Mouse (Mus musculus) ES-Bruce4 (cell line): Measurements from ENCODE around the gene Mab21l3. TPM values are rescaled to one million over a fixed set of nuclear protein-coding genes. Genes with fewer than 3 reads are reported as not detected.
"Not testable (repeated sequence)": the region's sequence is repeated elsewhere in the genome, so short reads cannot be mapped to it uniquely, and the experiment has no call there.

Source experiments
- H3K27ac ChIP-seq: 2 replicates; pipeline ENCODE4 v1.5.1; 2012; ENCODE audit warnings: low read length, inconsistent platforms; ENCODE audit not compliant: insufficient read depth
- H3K27me3 ChIP-seq: 2 replicates; pipeline ENCODE4 v1.6.1; 2012; ENCODE audit warnings: mild to moderate bottlenecking, low read length, inconsistent platforms; ENCODE audit not compliant: control insufficient read depth, poor library complexity, insufficient read depth, severe bottlenecking
- H3K36me3 ChIP-seq: 2 replicates; pipeline ENCODE4 v1.6.1; 2012; ENCODE audit warnings: inconsistent platforms, mild to moderate bottlenecking, low read length, moderate library complexity; ENCODE audit not compliant: control insufficient read depth, poor library complexity, insufficient read depth, severe bottlenecking
- H3K4me1 ChIP-seq: one replicate; pipeline ENCODE4 v1.8.1; 2011; ENCODE audit warnings: low read length; ENCODE audit not compliant: control insufficient read depth, insufficient read depth
- H3K4me3 ChIP-seq: 2 replicates; pipeline ENCODE4 v1.5.1; 2011; ENCODE audit warnings: low read depth, mild to moderate bottlenecking, low read length
- H3K9ac ChIP-seq: 2 replicates; pipeline ENCODE4 v1.6.1; 2012; ENCODE audit warnings: low read depth, mild to moderate bottlenecking, inconsistent platforms; ENCODE audit not compliant: poor library complexity, severe bottlenecking
- H3K9me3 ChIP-seq: replicated peaks from 2 replicates; pipeline ENCODE4 v1.6.1; 2012; ENCODE audit warnings: mild to moderate bottlenecking, low read length, inconsistent platforms; ENCODE audit not compliant: control insufficient read depth, poor library complexity, insufficient read depth, severe bottlenecking
- CTCF ChIP-seq: IDR thresholded peaks from one replicate; pipeline ENCODE4 v1.8.1; 2011; ENCODE audit warnings: low read depth, low read length
- EP300 ChIP-seq: IDR thresholded peaks from 2 replicates; pipeline ENCODE4 v1.6.1; 2011; ENCODE audit warnings: low read depth, low read length; ENCODE audit not compliant: insufficient read depth
- POLR2A ChIP-seq: IDR thresholded peaks from one replicate; pipeline ENCODE4 v1.8.1; 2011; ENCODE audit warnings: low read length; ENCODE audit not compliant: insufficient read depth
- polyA plus RNA-seq: library from polyadenylated mRNA; stranded (reverse); fragments of >200 nt; gene quantifications from 2 replicates; pipeline ENCODE4 v1.2.4, GENCODE M21; 2011; ENCODE audit warnings: low read depth; ENCODE audit not compliant: missing spikeins, insufficient read depth, insufficient read length

The Mab21l3 gene
- polyA plus RNA-seq, 1 experiment, result 3.8 TPM

DNA sequence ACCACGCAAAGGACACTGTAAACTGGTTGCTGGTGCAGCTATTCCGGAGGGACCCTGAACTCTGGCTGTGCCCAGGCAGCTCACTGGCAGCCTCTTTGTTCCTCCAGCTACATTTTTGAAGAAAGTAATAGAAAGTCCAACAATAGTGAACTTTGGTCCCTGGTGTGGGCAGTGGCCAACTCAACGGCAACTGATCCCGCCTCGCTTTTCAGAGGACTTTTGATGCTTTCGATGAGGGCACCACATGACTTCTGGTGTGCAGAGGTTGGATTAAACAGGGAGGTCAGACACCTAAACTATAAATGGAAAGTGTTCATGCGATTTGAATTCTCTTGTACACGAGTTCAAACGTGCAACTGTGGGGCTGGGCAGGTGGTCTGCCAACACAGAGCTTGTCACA is 24.4 kb downstream of the Mab21l3 start:
- TF ChIP-seq CTCF (no peak), POLR2A (no peak), EP300 (no peak)
- Histone ChIP-seq H3K27ac (no peak overlapping the region), H3K4me3 (no peak overlapping the region), H3K27me3 (no peaks in the 10 kb centered on the region), H3K9me3 (no peaks in the 10 kb centered on the region), H3K9ac (no peak overlapping the region), H3K36me3 (no peaks in the 10 kb centered on the region), H3K4me1 (no peaks in the 10 kb centered on the region)

DNA sequence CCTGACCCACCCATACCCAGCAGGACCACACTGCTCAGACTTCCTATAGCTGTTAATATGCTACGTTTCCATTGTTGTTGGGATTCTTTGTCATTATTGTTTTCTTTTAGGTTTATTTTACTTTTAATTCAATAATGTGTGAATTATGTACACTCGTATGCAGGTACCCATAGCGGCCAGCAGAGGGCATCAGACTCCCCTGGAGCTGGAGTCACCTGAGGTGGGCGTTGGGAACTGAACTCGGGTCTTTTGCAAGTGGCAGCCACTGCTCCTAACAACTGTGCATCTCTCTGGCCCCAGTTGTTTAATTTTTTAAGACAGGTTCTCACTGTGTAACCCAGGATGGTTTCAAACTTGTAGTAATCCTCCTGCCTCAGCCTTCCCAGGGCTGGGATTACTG is 26.7 kb downstream of the Mab21l3 start:
- Histone ChIP-seq H3K27me3 (no peaks in the 10 kb centered on the region), H3K4me1 (no peaks in the 10 kb centered on the region), H3K27ac (no peak overlapping the region)

GRCm38 (mm10) chr3:101820708-101821107 is 28.1 kb downstream of the Mab21l3 start:
- not testable (repeated sequence) for H3K27ac ChIP-seq, H3K27me3 ChIP-seq, H3K36me3 ChIP-seq, H3K4me1 ChIP-seq, H3K4me3 ChIP-seq, H3K9ac ChIP-seq, H3K9me3 ChIP-seq

More for the DNA sequence above, 26.7 kb downstream of the Mab21l3 start:
- H3K36me3 ChIP-seq, result no peaks in the 10 kb centered on the region
- TF ChIP-seq POLR2A, result no peak
- TF ChIP-seq CTCF, result peak; percentile 70
- TF ChIP-seq EP300, result no peak
- H3K4me3 ChIP-seq, result no peak overlapping the region
- no peaks in the 10 kb centered on the region for H3K9me3 ChIP-seq
- no peak overlapping the region for H3K9ac ChIP-seq

GRCm38 (mm10) chr3:101816006-101816405 is 32.8 kb downstream of the Mab21l3 start:
- Histone ChIP-seq H3K27ac (no peak overlapping the region), H3K27me3 (no peaks in the 10 kb centered on the region), H3K4me1 (no peaks in the 10 kb centered on the region), H3K36me3 (no peaks in the 10 kb centered on the region), H3K9ac (no peak overlapping the region), H3K9me3 (no peaks in the 10 kb centered on the region), H3K4me3 (no peak overlapping the region)
- TF ChIP-seq CTCF, result no peak
- TF ChIP-seq POLR2A, result no peak
- no peak for TF ChIP-seq EP300

DNA sequence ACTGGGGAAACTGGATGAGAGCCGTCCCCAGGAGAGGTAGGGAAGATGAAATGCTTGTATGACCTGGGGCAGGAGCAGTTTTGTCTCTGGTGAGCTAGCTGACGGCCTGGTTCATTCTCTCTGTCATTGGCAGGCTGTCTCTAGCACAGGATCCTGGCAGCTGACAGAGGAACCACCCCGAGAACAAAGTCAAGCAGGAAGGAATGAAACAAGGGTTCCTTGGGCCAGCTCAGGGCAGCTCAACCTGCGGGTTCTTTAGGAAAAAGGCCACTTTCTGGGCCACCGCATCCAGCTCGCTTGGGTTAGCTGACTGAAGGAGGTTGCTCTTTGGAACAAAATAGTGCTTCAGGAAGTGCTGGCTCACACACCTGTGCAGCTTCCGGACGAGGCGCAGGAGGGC is 34.0 kb downstream of the Mab21l3 start:
- TF ChIP-seq POLR2A (no peak), CTCF (no peak)
- no peak overlapping the region for H3K27ac ChIP-seq
- H3K36me3 ChIP-seq, result no peaks in the 10 kb centered on the region
- no peak overlapping the region for H3K4me3 ChIP-seq
- H3K9ac ChIP-seq, result no peak overlapping the region
- no peaks in the 10 kb centered on the region for H3K9me3 ChIP-seq
- H3K4me1 ChIP-seq, result no peaks in the 10 kb centered on the region
- no peaks in the 10 kb centered on the region for H3K27me3 ChIP-seq

GRCm38 (mm10) chr3:101812341-101812962 is 36.3 kb downstream of the Mab21l3 start:
- Histone ChIP-seq H3K36me3 (no peaks in the 10 kb centered on the region), H3K4me3 (no peak overlapping the region), H3K9ac (no peak overlapping the region), H3K4me1 (no peaks in the 10 kb centered on the region), H3K27ac (no peak overlapping the region), H3K27me3 (no peaks in the 10 kb centered on the region), H3K9me3 (no peaks in the 10 kb centered on the region)
- peak; percentile 80 for TF ChIP-seq CTCF
- TF ChIP-seq POLR2A, result no peak
- TF ChIP-seq EP300, result no peak
